Mouse (Mus musculus) T-helper 17 cell (primary cell): Measurements from ENCODE around the gene Gm3336.

Source experiments
- in situ Hi-C, 2 experiments: fragments of 300-600 bp; cut with MboI, MseI; formaldehyde crosslinking; loops; 1 replicate in 1 of 2; 2 replicates in 1 of 2; pipeline ENCODE4 v1.15.1; 2025; ENCODE audit warnings: high pct_unique_total_duplicates in 2 of 2

Gm3336 gene

DNA sequence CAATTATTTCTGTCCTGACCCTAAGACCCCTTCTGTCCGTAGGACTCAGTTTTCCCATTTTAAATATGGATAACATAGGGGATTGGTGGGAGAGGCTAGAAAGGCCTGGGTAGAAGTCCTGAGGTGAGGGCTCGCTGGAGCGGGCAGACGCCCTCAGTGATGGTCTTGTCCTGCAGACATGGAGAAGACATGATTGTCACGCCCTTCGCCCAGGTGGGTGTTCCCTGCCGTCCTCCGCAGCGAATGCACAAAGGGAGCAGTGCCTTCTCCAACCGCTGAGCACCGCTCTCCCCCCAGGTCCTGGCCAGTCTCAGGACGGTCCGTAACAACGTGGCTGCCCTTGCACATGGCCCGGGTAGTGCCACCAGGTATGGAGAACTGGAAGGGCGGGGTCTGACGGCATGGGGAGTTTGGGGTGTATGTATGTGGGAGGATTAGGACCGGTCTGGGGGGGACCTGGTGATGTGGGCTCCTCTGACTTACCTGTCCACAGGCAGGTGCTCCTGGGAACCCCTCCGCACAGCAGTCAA lies 27.4 kb downstream of the Gm3336 start:
- in situ Hi-C loops, result loop anchor here in 1 of 2 experiments (5.0 kb wide), 1 partner anchor 33 kb away; no protein-coding TSS in a partner anchor

DNA sequence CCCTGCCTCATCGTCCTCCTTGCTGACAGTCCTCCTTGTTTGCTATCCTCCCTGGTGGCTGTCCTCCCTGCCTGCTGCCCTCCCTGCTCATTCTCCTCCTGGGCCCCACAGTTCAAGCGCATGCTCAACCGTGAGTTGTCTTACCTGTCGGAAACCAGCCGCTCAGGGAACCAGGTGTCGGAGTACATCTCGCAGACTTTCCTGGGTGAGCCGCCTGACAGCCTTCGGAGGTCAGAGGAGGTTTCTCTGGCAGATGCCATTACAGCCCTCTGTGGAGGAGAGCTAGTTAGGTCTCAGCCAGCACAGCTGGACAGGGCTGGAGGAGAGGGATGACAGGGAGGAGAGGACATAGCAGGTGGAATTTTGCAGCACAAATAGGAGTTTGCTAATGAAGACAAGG lies 28.3 kb downstream of the Gm3336 start:
- in situ Hi-C loops, result loop anchor here in 1 of 2 experiments (5.0 kb wide), 1 partner anchor 34 kb away; no protein-coding TSS in a partner anchor

DNA sequence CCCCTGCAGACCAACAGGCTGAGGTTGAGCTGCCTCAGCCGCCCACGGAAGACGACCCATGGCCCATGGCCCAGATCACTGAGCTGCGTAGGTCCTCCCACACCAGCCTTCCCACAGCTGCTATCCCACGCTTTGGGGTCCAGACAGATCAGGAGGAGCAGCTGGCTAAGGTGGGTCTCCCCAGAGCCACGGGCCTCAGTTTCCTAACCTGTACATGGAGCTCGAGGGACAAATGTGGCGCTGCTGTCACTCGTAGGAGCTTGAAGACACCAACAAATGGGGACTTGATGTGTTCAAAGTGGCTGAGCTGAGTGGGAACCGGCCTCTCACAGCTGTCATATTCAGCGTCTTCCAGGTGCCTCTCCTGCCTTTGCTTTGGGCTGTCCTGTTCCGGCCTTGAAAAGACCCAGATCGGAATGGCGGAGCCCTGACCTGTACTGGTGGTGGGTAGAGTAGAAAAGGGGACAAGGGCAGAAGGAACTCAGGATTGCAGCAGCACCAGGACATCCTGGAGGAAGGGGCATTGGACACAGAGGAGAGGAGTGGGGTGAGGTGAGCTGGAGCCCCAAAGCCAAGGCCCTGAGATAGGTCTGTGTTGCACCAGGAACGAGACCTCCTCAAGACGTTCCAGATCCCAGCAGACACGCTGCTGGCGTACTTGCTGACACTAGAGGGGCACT lies 29.0 kb downstream of the Gm3336 start:
- in situ Hi-C loops, result loop anchor here in 1 of 2 experiments (5.0 kb wide), 1 partner anchor 35 kb away; no protein-coding TSS in a partner anchor

DNA sequence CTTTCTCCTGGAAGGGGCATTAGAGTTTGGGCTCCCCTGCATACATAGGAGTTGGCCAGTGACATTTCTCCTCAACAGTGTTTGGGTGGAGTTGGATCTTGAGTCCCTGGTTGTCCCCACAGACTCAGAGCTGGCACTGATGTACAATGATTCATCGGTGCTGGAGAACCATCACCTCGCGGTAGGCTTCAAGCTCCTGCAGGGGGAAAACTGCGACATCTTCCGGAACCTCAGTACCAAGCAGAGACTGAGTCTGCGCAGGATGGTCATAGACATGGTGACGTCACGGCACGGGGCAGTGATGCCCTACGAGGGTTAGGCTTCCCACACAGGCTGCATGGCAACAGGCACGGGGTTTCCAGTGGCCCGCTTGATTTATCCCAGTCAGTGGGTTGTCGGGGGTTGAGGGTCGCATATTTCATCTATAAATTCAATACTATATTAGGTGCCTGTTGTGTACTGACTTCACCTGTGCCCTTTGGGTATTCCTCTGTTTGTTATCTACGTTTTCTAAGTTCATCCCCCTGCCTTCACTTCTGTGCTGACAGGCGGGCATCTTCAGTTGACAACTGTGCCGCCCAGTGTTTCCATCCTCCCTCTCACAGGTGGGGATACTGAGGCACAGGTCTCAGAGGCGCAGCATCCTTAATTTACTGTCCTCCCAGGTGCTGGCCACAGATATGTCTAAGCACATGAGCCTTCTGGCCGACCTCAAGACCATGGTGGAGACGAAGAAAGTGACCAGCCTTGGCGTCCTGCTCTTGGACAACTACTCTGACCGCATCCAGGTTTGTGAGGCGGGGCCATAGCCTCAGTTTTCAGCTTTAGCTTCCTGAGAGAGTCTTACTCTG lies 30.1 kb downstream of the Gm3336 start:
- in situ Hi-C loops, result loop anchor here in 1 of 2 experiments (5.0 kb wide), 1 partner anchor 36 kb away; no protein-coding TSS in a partner anchor

DNA sequence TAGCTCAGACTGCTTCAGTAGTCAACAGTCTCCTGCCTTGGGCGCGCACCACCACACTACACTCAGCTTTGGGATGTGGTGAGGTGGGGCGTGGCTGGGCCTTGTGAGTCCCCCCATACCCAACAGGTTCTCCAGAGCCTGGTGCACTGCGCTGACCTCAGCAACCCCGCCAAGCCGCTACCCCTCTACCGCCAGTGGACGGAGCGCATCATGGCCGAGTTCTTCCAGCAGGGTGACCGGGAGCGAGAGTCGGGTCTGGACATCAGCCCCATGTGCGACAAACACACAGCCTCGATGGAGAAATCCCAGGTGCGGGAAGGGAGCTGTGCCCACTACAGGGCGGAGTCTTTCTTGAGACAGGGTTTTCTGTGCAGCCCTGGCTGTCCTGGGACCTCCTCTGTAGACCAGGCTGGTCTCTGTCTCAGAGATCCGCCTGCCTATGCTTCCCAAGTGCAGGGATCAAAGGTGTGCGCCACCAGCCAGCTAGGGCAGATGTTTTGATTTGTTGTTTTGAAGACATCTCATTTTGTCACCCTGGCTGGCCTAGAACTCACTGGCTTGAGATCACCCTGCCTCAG lies 30.8 kb downstream of the Gm3336 start:
- in situ Hi-C loops, result loop anchor here in 1 of 2 experiments (5.0 kb wide), 1 partner anchor 37 kb away; no protein-coding TSS in a partner anchor

DNA sequence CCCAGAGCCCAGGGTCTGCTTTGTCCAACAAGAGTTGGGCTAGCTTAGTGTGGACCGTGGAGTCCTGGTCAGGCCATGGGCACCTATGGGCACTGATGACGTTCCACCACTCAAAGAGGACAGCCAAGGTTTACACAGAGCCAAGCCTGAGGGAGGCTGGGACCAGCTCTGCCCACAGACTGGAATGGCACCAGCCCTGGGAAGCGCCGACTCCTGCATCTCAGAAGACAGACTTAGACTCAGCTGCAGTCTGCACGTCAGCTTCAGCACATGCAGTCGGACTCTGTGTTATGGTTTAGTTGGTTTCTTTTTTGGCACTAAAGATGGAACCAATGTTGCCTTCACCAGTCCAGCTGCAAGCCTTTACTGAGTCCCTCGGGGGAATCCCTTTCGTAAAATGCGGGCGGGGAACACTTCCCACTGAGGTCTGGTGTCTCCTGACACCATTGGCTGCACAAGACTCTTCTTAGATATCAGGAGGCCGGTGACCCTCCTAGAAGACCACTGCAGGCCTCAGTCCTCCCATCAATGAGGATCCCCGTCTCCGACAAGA lies 31.9 kb downstream of the Gm3336 start:
- in situ Hi-C loops, result loop anchor here in 1 of 2 experiments (5.0 kb wide), 1 partner anchor 38 kb away; no protein-coding TSS in a partner anchor

DNA sequence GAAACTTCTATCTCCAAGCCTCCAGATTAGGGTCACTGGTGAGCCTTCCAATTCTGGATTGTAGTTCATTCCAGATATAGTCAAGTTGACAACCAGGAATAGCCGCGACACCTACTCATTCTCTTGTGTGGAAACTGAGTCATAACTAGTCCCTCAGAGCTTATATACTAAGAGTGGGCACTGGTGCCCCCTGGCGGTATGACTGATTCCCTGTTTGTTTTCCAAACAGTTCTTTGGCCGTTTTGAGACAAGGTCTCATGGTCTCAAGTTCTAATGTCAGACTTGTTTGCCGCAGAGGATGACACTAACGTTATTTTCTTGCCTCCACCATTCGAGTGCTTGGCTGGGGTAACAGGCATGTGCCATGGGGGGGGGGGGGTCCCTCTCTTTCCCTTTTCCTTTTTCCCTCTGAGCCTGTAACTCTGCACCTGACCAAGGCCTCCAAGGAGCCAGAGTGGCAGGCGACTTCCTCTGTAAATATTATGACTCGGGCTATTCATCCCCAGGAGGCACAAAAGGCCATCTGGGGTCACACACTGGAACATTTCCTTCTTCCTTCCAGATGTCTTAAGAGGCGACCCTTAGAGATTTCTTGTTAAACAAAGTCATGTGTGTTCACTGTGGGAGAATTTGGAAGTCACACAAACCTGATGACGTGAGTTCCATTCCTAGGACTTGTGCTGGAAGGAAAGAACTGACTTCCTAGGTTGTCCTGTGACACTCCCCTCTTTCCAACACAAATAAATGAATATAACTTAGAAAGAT lies 33.8 kb downstream of the Gm3336 start:
- in situ Hi-C loops, result loop anchor here in 1 of 2 experiments (5.0 kb wide), 1 partner anchor 40 kb away; no protein-coding TSS in a partner anchor

DNA sequence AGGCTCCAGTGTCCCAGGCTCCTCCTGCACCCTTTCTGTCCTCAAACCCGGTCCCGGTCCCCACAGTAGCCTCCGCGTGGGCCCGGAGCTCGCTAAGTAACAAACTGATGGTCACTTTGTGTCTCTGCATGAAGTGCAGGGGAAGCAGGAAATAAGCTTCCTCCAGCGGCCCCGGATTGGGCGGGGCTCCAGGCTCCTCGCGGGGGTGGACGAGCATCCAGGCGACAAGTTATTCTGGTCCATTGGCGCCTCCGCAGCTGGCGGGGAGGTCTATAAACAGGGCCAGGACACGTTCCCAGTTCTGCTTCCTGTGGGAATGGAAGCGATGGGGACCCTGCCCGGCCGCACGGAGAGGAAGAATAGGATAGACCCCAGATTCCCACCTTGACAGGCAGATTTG lies 34.8 kb downstream of the Gm3336 start:
- in situ Hi-C loops, result loop anchor here in 1 of 2 experiments (5.0 kb wide), 1 partner anchor 41 kb away; no protein-coding TSS in a partner anchor

DNA sequence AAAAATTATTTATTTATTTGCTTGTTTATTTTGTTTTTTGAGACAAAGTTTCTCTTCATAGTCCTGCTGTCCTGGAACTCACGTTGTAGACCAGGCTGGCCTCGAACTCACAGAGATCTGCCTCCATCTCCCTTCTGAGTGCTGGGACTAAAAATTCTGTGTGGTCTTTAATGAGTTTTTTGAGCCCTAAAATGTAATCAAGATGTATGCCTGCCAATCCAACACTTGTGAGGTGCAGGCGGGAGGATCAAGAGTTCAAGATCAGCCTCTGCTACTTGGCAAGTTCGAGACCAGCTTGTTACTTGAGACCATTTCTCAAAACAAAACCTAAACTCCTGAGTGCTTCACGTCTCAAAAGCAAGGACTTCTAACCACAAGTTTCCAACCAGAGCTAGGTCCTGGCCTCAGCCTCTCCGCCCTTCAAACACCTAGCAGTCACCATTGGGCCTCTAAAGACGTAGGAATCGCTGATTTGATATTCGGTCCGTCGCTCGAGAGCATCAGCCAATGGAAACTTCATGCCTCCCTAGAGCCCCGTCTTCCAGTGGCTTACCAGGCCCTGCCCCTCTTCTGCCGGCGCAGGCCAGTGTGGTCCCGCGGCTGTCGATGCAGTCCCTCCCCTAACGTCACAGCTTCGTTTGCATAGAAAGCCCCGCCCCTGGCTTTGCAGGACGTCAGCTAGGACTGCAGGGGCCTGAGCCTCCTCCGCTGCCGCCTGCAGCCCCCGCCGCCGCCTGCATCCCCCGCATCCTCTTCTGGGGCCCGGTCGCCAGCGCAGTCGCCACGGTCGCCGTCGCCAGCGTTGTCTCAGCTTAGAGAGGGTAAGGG lies 35.9 kb downstream of the Gm3336 start, which contains the start of gene Rab3a:
Gene Rab3a (plus strand): TSS at position 637 of the 828 bp plus-strand sequence.
- in situ Hi-C loops, result loop anchor here in 1 of 2 experiments (5.0 kb wide), 1 partner anchor 42 kb away; no protein-coding TSS in a partner anchor

DNA sequence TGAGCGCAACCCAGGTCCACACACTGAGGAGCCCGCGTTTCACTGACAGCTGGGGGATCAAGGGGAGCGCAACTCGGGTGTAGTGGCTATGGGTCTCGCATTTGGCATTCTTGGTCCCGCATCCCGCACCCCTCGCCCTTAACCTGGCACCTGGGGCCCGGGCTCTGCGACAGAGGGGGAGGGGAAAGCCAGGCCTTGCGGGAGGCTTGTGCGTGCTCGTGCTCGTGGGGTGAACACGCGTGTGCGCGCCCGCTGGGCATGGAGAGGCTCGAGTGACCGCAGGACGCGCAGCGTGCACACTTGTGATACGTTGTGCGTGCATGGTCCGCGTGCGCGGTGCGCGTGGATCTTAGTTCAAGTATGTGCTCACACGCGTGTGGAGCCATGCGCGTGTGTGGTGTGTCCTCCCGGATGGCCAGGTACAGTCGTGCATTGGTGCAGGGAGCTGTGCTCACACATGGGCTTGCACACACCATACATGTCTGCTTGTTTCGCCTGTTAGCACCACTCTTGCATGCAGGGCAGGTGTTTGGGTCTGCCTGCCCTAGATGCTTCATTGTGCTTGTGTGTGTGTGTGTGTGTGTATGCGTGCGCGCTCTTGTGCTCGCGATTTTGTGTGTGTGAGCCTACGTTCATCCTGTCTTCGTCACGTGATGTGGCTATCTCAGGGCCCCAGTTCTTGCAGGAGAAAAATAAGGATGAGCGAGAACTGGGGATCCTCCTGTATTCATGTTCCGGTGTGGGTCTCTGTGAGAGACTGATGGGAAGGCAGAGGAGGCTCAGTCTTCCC lies 36.7 kb downstream of the Gm3336 start:
- in situ Hi-C loops, result loop anchor here in 1 of 2 experiments (5.0 kb wide), 1 partner anchor 43 kb away; no protein-coding TSS in a partner anchor

DNA sequence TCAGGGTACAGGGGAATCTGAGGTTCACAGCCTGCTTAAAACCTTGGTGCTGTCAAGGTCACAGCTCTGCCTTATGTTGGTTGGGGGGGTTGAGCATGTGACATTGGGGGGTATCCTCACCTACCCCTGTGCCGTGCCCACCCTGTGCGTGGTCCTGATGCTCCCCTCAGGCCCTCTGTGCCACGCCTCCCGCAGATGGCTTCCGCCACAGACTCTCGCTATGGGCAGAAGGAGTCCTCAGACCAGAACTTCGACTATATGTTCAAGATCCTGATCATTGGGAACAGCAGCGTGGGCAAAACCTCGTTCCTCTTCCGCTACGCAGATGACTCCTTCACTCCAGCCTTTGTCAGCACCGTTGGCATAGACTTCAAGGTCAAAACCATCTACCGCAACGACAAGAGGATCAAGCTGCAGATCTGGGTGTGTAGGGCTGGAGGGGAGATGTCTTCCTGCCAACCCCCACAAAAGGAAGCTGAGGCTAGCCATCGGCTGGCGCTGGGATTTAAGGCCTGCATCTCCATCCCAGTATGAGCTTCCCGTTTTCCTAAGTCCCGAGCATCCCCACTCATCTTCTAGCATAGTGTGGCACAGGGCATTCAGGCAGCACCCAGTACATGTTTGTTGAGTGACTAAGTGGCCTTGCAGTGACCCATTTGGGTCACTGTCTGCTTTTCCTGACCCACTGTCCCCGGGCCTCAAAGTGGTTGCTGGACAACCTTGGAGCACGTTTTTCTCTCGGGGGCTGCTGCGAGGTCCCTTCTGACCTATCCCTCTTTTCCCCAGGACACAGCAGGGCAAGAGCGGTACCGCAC lies 37.5 kb downstream of the Gm3336 start:
- in situ Hi-C loops, result no loop called here

DNA sequence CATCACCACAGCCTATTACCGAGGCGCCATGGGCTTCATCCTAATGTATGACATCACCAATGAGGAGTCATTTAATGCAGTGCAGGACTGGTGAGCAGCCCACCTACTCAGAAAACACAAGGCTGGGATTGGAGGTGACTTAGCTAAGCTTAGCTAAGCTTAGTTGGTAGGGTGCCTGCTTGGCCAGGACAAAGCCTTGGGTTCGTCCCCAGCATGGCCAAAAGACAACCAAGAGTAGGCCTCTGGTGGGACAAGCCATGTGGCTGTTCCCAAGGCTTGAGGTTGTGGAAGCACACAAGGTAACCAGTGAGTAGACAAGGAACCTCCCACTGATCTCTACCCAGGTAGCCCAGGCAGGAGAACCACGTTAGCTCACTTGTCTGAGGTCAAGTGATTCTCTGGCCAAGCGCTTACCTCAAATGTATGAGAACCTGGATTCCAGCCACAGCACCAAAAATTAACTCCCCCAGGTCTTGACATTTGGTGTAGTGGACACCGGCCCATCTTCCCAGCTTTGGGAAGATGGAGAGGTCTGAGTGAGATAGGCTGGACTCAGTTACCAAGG lies 38.2 kb downstream of the Gm3336 start:
- in situ Hi-C loops, result no loop called here

DNA sequence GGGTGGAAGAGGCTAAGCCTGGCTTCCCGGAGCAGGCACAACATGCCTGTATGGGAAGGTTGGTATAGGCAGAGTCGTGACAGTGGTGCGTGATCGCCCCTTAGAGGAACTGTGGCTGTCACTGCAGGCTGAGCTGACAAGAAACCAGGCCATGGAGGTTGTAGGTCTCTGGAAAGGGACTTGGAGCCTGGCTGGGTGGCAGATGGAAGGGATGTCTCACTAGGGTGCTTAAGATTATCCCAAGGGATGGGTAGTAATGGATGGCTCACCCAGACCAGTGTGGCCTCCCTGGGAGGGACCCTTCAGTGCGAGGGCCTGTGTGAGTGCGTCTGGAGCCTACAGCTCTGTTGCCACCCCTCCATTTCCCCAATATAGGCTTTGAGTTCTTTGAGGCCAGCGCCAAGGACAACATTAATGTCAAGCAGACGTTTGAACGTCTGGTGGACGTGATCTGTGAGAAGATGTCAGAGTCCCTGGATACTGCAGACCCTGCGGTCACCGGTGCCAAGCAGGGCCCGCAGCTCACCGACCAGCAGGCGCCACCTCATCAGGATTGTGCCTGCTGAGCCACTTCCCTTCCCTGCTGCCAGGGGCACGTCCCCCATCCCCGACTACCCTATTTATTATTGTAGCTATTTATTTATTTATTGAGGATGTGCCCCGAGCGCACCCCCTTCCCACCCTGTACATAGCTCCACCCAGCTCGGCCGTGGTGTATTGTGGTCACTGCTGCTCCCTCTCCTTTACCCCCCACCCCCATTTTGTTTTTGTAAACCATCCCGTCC lies 39.4 kb downstream of the Gm3336 start:
- in situ Hi-C loops, result no loop called here

DNA sequence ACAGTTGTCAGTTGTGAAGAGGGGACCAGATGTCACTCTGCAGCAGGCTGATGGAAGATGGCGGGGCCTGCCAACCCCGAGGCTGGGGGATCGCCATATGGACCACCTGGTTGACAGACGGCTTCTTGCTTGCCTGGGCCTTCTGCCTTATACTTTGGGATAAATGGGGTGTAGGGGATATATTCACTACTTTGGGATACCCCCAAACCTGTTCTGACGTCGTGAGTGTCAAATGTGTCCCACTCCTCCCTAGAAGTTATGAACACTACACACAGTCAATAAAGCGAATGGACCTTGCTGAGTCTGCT lies 39.9 kb downstream of the Gm3336 start:
- in situ Hi-C loops, result no loop called here

DNA sequence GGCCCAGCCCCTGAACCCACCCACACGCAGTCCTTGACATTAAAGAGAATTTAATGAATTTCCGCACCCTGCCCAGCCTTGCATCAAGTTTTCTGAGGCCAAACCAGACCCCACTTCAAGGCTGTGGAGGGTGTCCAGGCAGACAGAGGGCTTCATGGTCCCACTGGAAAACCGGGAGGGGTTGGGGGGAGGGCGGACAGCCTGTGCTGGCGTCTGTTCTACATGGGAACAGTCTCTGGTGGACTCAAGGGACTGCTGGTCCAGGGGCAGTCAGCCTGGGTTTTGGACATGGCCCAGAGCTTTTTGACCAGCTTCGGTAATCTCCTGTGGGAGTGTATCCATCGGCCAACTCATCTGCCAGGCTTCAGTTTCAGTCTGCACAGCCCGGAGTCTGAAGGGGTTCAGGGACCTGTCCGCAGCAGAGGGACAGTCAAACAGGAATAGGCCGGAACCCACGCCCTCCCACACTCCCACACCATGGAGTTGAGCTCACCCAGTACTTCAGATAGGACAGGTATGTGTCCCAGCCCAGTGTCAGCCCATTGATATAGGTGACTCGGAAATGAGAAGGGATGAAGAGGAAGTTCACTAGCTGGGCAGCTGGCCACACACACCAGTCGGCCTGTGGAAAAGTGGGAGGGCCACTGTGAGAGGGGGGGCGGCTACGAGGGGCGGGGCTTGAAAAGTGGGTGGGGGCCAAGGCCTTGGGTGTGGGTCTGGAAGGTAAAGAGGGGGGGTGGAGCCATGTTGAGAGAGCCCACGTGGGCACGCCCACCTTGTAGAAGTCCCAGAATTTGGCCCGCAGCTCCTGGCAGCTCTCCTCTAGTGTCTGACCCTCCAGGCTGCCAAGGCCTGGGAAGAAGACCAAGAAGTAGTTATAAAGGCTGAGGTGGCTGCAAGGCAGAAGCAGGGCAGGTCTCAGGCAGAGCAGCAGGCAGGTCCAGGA lies 40.5 kb downstream of the Gm3336 start:
- in situ Hi-C loops, result no loop called here
